Mouse (Mus musculus) ES-E14 (cell line): ENCODE results near the gene Rabif.

ENCODE experiments used
- HCFC1 ChIP-seq: IDR thresholded peaks from 2 replicates; pipeline ENCODE4 v1.6.1; 2012; ENCODE audit warnings: low read length, inconsistent platforms, borderline replicate concordance; ENCODE audit not compliant: insufficient read depth
- MAFK ChIP-seq: IDR thresholded peaks from 2 replicates; pipeline ENCODE4 v1.6.1; 2014; ENCODE audit warnings: mild to moderate bottlenecking, low read depth, low read length, inconsistent platforms; ENCODE audit not compliant: insufficient read depth
- ZC3H11A ChIP-seq: IDR thresholded peaks from 2 replicates; pipeline ENCODE4 v1.6.1; 2012; ENCODE audit warnings: low read depth, mild to moderate bottlenecking, inconsistent platforms, low read length, borderline replicate concordance

DNA sequence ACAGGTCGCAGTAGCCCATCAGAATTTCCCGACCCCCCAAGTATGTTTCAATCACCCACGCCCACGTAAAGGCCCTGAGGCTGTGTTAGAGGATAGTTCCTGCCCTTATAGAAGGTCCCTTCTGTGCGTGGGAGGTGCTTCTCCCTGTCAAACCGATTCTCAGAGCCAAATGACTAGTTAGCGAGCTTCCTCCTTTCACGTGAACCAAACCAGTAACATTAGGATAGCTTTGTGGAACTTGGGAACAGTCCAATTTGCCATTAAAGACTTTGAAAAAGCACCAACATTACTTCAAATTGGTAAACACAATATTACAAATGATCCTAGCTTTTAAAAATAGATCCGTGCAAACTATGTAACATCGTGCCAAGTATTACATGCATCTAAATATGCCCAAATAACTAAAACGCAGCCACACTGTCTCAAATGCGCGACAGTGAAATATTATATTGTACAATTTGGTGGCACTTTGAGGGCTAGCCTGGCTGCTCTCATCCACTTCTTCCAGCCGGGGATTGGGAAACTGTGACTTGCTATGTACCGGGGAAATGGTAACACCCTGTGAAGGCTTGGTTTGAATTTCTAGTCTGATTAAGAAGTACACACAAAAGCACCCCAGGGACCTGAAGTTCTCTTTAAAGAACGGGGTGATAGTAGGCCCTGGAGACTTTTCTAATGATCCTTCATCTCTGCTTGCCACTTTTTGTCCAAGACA lies 19.6 kb downstream of the Rabif start:
- TF ChIP-seq HCFC1 (no peak), ZC3H11A (no peak), MAFK (no peak)
